Mouse (Mus musculus): ENCODE measurements at regions not wholly inside any gene's neighbourhood (a gene's known extent, or its start where the extent isn't known, plus 50 kb on each side); places are given as distances from the start of the nearest gene placed in this dataset.

- 28% methylated on average over 8 of the region's 8 CpGs for WGBS
- H3K4me1 ChIP-seq = peaks cover 48% of the 10 kb centered on the region
- H3K36me3 ChIP-seq (replicated peaks) = no peaks in the 10 kb centered on the region
- H3K9me3 ChIP-seq = no peaks in the 10 kb centered on the region
- peak overlapping the region; percentile 72 for H3K27ac ChIP-seq
- DNase-seq (ENCODE audit: extremely low spot score, low spot score) = no peak
- no peak overlapping the region for H3K4me3 ChIP-seq
- H3K27me3 ChIP-seq (ENCODE audit: poor library complexity, severe bottlenecking) = peaks cover 24% of the 10 kb centered on the region
These were observed 337.6 kb downstream of the Mex3b start for GRCm38 (mm10) chr7:83204701-83205100.

- Histone ChIP-seq H3K9me3 (no peaks in the 10 kb centered on the region), H3K4me3 (no peak overlapping the region), H3K27me3 (ENCODE audit: poor library complexity, severe bottlenecking) (peaks cover 24% of the 10 kb centered on the region), H3K4me1 (peaks cover 35% of the 10 kb centered on the region), H3K27ac (no peak overlapping the region), H3K36me3 (replicated peaks) (no peaks in the 10 kb centered on the region)
- WGBS = 54% methylated on average over 2 of the region's 2 CpGs
- no peak for DNase-seq (ENCODE audit: extremely low spot score, low spot score)
These were observed 339.9 kb downstream of the Mex3b start for GRCm38 (mm10) chr7:83206999-83207398.

GRCm38 (mm10) chr7:83211611-83212010 is 344.5 kb downstream of the Mex3b start:
- Histone ChIP-seq H3K27ac (no peak overlapping the region), H3K4me3 (no peak overlapping the region), H3K4me1 (peaks cover 4% of the 10 kb centered on the region), H3K36me3 (replicated peaks) (no peaks in the 10 kb centered on the region), H3K9me3 (no peaks in the 10 kb centered on the region), H3K27me3 (ENCODE audit: poor library complexity, severe bottlenecking) (no peaks in the 10 kb centered on the region)
- DNase-seq (ENCODE audit: extremely low spot score, low spot score) = no peak
- WGBS = 92% methylated on average over 6 of the region's 6 CpGs

GRCm38 (mm10) chr7:83222029-83222722 is 355.0 kb downstream of the Mex3b start:
- DNase-seq (ENCODE audit: extremely low spot score, low spot score) = no peak
- no peaks in the 10 kb centered on the region for H3K9me3 ChIP-seq
- WGBS = 87% methylated on average over 3 of the region's 3 CpGs
- no peaks in the 10 kb centered on the region for H3K4me1 ChIP-seq
- no peaks in the 10 kb centered on the region for H3K36me3 ChIP-seq (replicated peaks)
- H3K27ac ChIP-seq = no peak overlapping the region
- H3K27me3 ChIP-seq (ENCODE audit: poor library complexity, severe bottlenecking) = no peaks in the 10 kb centered on the region
- H3K4me3 ChIP-seq = no peak overlapping the region

GRCm38 (mm10) chr7:83227262-83228108 is 357.2 kb upstream of the Tmc3 start:
- H3K4me1 ChIP-seq = no peaks in the 10 kb centered on the region
- no peak for DNase-seq (ENCODE audit: extremely low spot score, low spot score)
- 89% methylated on average over 7 of the region's 7 CpGs for WGBS
- H3K4me3 ChIP-seq = no peak overlapping the region
- H3K27ac ChIP-seq = no peak overlapping the region
- no peaks in the 10 kb centered on the region for H3K36me3 ChIP-seq (replicated peaks)
- no peaks in the 10 kb centered on the region for H3K27me3 ChIP-seq (ENCODE audit: poor library complexity, severe bottlenecking)
- H3K9me3 ChIP-seq = peaks cover 6% of the 10 kb centered on the region

GRCm38 (mm10) chr7:83230496-83231325 is 354.0 kb upstream of the Tmc3 start:
- WGBS = 86% methylated on average over 3 of the region's 3 CpGs
- Histone ChIP-seq H3K4me1 (peaks cover 1% of the 10 kb centered on the region; the same call in 1 of the 2 replicates), H3K9me3 (peaks cover 6% of the 10 kb centered on the region), H3K27ac (no peak overlapping the region), H3K36me3 (replicated peaks) (no peaks in the 10 kb centered on the region), H3K27me3 (ENCODE audit: poor library complexity, severe bottlenecking) (no peaks in the 10 kb centered on the region), H3K4me3 (no peak overlapping the region)
- DNase-seq (ENCODE audit: extremely low spot score, low spot score) = no peak

GRCm38 (mm10) chr7:83235659-83236058 is 349.1 kb upstream of the Tmc3 start:
- Histone ChIP-seq H3K27me3 (ENCODE audit: poor library complexity, severe bottlenecking) (no peaks in the 10 kb centered on the region), H3K4me1 (peaks cover 3% of the 10 kb centered on the region; the same call in 1 of the 2 replicates), H3K9me3 (no peaks in the 10 kb centered on the region), H3K36me3 (replicated peaks) (no peaks in the 10 kb centered on the region), H3K27ac (no peak overlapping the region), H3K4me3 (no peak overlapping the region)
- no peak for DNase-seq (ENCODE audit: extremely low spot score, low spot score)
- 80% methylated on average over 3 of the region's 3 CpGs for WGBS

GRCm38 (mm10) chr7:83237336-83237735 is 347.4 kb upstream of the Tmc3 start:
- no peak for DNase-seq (ENCODE audit: extremely low spot score, low spot score)
- Histone ChIP-seq H3K9me3 (no peaks in the 10 kb centered on the region), H3K4me3 (no peak overlapping the region), H3K27me3 (ENCODE audit: poor library complexity, severe bottlenecking) (no peaks in the 10 kb centered on the region), H3K27ac (no peak overlapping the region), H3K4me1 (peaks cover 3% of the 10 kb centered on the region; the same call in 1 of the 2 replicates), H3K36me3 (replicated peaks) (no peaks in the 10 kb centered on the region)
- 88% methylated on average over 3 of the region's 3 CpGs for WGBS

- no peak overlapping the region for H3K27ac ChIP-seq
- H3K27me3 ChIP-seq (ENCODE audit: poor library complexity, severe bottlenecking) = no peaks in the 10 kb centered on the region
- DNase-seq (ENCODE audit: extremely low spot score, low spot score) = no peak
- H3K36me3 ChIP-seq (replicated peaks) = no peaks in the 10 kb centered on the region
- H3K4me3 ChIP-seq = no peak overlapping the region
- H3K4me1 ChIP-seq = peaks cover 3% of the 10 kb centered on the region; the same call in 1 of the 2 replicates
- no peaks in the 10 kb centered on the region for H3K9me3 ChIP-seq
These were observed 346.6 kb upstream of the Tmc3 start for GRCm38 (mm10) chr7:83238091-83238490.

GRCm38 (mm10) chr7:83242233-83242632 is 342.5 kb upstream of the Tmc3 start:
- H3K27ac ChIP-seq = no peak overlapping the region
- WGBS = 59% methylated on average over 3 of the region's 3 CpGs
- DNase-seq (ENCODE audit: extremely low spot score, low spot score) = no peak

GRCm38 (mm10) chr7:83245867-83246266 is 338.9 kb upstream of the Tmc3 start:
- Histone ChIP-seq H3K27ac (no peak overlapping the region), H3K4me3 (no peak overlapping the region), H3K4me1 (no peaks in the 10 kb centered on the region), H3K27me3 (ENCODE audit: poor library complexity, severe bottlenecking) (no peaks in the 10 kb centered on the region), H3K9me3 (no peaks in the 10 kb centered on the region), H3K36me3 (replicated peaks) (no peaks in the 10 kb centered on the region)
- no peak for DNase-seq (ENCODE audit: extremely low spot score, low spot score)
- 79% methylated on average over 2 of the region's 2 CpGs for WGBS

More at GRCm38 (mm10) chr7:83242233-83242632, 342.5 kb upstream of the Tmc3 start:
- no peaks in the 10 kb centered on the region for H3K4me1 ChIP-seq
- H3K9me3 ChIP-seq = no peaks in the 10 kb centered on the region
- H3K36me3 ChIP-seq (replicated peaks) = no peaks in the 10 kb centered on the region
- H3K27me3 ChIP-seq (ENCODE audit: poor library complexity, severe bottlenecking) = no peaks in the 10 kb centered on the region
- no peak overlapping the region for H3K4me3 ChIP-seq

GRCm38 (mm10) chr7:83251995-83252563 is 332.6 kb upstream of the Tmc3 start:
- 89% methylated on average over 8 of the region's 8 CpGs for WGBS

More at GRCm38 (mm10) chr7:83251995-83252563, 332.6 kb upstream of the Tmc3 start:
- Histone ChIP-seq H3K27ac (no peak overlapping the region), H3K4me1 (no peaks in the 10 kb centered on the region), H3K4me3 (no peak overlapping the region), H3K36me3 (replicated peaks) (no peaks in the 10 kb centered on the region), H3K27me3 (ENCODE audit: poor library complexity, severe bottlenecking) (no peaks in the 10 kb centered on the region), H3K9me3 (no peaks in the 10 kb centered on the region)
- DNase-seq (ENCODE audit: extremely low spot score, low spot score) = no peak

Data from forebrain, embryonic 10.5 days (tissue).